Mouse (Mus musculus): Measurements from ENCODE around the gene Orai1. TPM values are rescaled to one million over a fixed set of nuclear protein-coding genes. Genes with fewer than 3 reads are reported as not detected.
"Not testable (repeated sequence)": the region's sequence is repeated elsewhere in the genome, so short reads cannot be mapped to it uniquely, and the experiment has no call there.

Gene Orai1
- polyA plus RNA-seq, 1 experiment, result 0.88 TPM

- Histone ChIP-seq H3K4me1 (ENCODE audit: control insufficient read depth) (peaks cover 26% of the 10 kb centered on the region), H3K27me3 (ENCODE audit: control insufficient read depth) (no peaks in the 10 kb centered on the region), H3K36me3 (ENCODE audit: control insufficient read depth) (no peaks in the 10 kb centered on the region), H3K9me3 (ENCODE audit: control insufficient read depth, low read length) (peaks cover 2% of the 10 kb centered on the region; the same call in 1 of the 2 replicates), H3K4me3 (replicated peaks) (peak overlapping the region; percentile 69)
- TF ChIP-seq GATA1 (IDR thresholded peaks at IDR 0.05; ENCODE audit: low read length), result no peak
- TF ChIP-seq TAL1 (IDR thresholded peaks at IDR 0.05; ENCODE audit: low read length), result no peak
Observed at GRCm38 (mm10) chr5:123057366-123058250, 42.7 kb downstream of the Orai1 start.

GRCm38 (mm10) chr5:123058251-123059102 lies 43.6 kb downstream of the Orai1 start:
- TF ChIP-seq TAL1 (IDR thresholded peaks at IDR 0.05; ENCODE audit: low read length), result no peak
- H3K9me3 ChIP-seq (ENCODE audit: control insufficient read depth, low read length), result peaks cover 2% of the 10 kb centered on the region; the same call in 1 of the 2 replicates
- no peaks in the 10 kb centered on the region for H3K36me3 ChIP-seq (ENCODE audit: control insufficient read depth)
- no peaks in the 10 kb centered on the region for H3K27me3 ChIP-seq (ENCODE audit: control insufficient read depth)
- peaks cover 26% of the 10 kb centered on the region for H3K4me1 ChIP-seq (ENCODE audit: control insufficient read depth)
- H3K4me3 ChIP-seq (replicated peaks), result peak overlapping the region; percentile 69

- H3K27me3 ChIP-seq (ENCODE audit: control insufficient read depth), result no peaks in the 10 kb centered on the region
- no peak for TF ChIP-seq TAL1 (IDR thresholded peaks at IDR 0.05; ENCODE audit: low read length)
- TF ChIP-seq GATA1 (IDR thresholded peaks at IDR 0.05; ENCODE audit: low read length), result no peak
Observed at GRCm38 (mm10) chr5:123059757-123060520, 45.1 kb downstream of the Orai1 start.

GRCm38 (mm10) chr5:123060706-123061401 lies 46.0 kb downstream of the Orai1 start:
- Histone ChIP-seq H3K4me3 (replicated peaks) (no peak overlapping the region), H3K9me3 (ENCODE audit: control insufficient read depth, low read length) (peaks cover 2% of the 10 kb centered on the region; the same call in 1 of the 2 replicates), H3K4me1 (ENCODE audit: control insufficient read depth) (peaks cover 29% of the 10 kb centered on the region), H3K27me3 (ENCODE audit: control insufficient read depth) (no peaks in the 10 kb centered on the region), H3K36me3 (ENCODE audit: control insufficient read depth) (no peaks in the 10 kb centered on the region)
- no peak for TF ChIP-seq GATA1 (IDR thresholded peaks at IDR 0.05; ENCODE audit: low read length)
- TF ChIP-seq TAL1 (IDR thresholded peaks at IDR 0.05; ENCODE audit: low read length), result no peak

More at GRCm38 (mm10) chr5:123059757-123060520, 45.1 kb downstream of the Orai1 start:
- Histone ChIP-seq H3K4me3 (replicated peaks) (no peak overlapping the region), H3K9me3 (ENCODE audit: control insufficient read depth, low read length) (peaks cover 2% of the 10 kb centered on the region; the same call in 1 of the 2 replicates), H3K36me3 (ENCODE audit: control insufficient read depth) (no peaks in the 10 kb centered on the region), H3K4me1 (ENCODE audit: control insufficient read depth) (peaks cover 29% of the 10 kb centered on the region)

- not testable (repeated sequence) for H3K4me3 ChIP-seq (replicated peaks); H3K9me3 ChIP-seq (ENCODE audit: control insufficient read depth, low read length); H3K36me3 ChIP-seq (ENCODE audit: control insufficient read depth); H3K27me3 ChIP-seq (ENCODE audit: control insufficient read depth)
- peaks cover 29% of the 10 kb centered on the region for H3K4me1 ChIP-seq (ENCODE audit: control insufficient read depth)
Observed at GRCm38 (mm10) chr5:123061402-123061749, 46.5 kb downstream of the Orai1 start.

- Histone ChIP-seq H3K9me3 (ENCODE audit: control insufficient read depth, low read length) (no peaks in the 10 kb centered on the region), H3K36me3 (ENCODE audit: control insufficient read depth) (no peaks in the 10 kb centered on the region), H3K27me3 (ENCODE audit: control insufficient read depth) (no peaks in the 10 kb centered on the region), H3K4me3 (replicated peaks) (no peak overlapping the region), H3K4me1 (ENCODE audit: control insufficient read depth) (peaks cover 29% of the 10 kb centered on the region)
- TF ChIP-seq TAL1 (IDR thresholded peaks at IDR 0.05; ENCODE audit: low read length) (no peak), GATA1 (IDR thresholded peaks at IDR 0.05; ENCODE audit: low read length) (no peak)
Observed at GRCm38 (mm10) chr5:123063141-123063540, 48.3 kb downstream of the Orai1 start.

GRCm38 (mm10) chr5:123064207-123064606 lies 49.3 kb downstream of the Orai1 start:
- H3K27me3 ChIP-seq (ENCODE audit: control insufficient read depth), result no peaks in the 10 kb centered on the region
- TF ChIP-seq TAL1 (IDR thresholded peaks at IDR 0.05; ENCODE audit: low read length) (no peak), GATA1 (IDR thresholded peaks at IDR 0.05; ENCODE audit: low read length) (no peak)
- no peaks in the 10 kb centered on the region for H3K36me3 ChIP-seq (ENCODE audit: control insufficient read depth)
- H3K4me1 ChIP-seq (ENCODE audit: control insufficient read depth), result peaks cover 26% of the 10 kb centered on the region
- H3K4me3 ChIP-seq (replicated peaks), result no peak overlapping the region
- H3K9me3 ChIP-seq (ENCODE audit: control insufficient read depth, low read length), result no peaks in the 10 kb centered on the region

- no peak overlapping the region for H3K4me3 ChIP-seq (replicated peaks)
- H3K36me3 ChIP-seq (ENCODE audit: control insufficient read depth), result no peaks in the 10 kb centered on the region
- H3K9me3 ChIP-seq (ENCODE audit: control insufficient read depth, low read length), result no peaks in the 10 kb centered on the region
- peaks cover 23% of the 10 kb centered on the region for H3K4me1 ChIP-seq (ENCODE audit: control insufficient read depth)
- no peaks in the 10 kb centered on the region for H3K27me3 ChIP-seq (ENCODE audit: control insufficient read depth)
- TF ChIP-seq GATA1 (IDR thresholded peaks at IDR 0.05; ENCODE audit: low read length), result no peak
- TF ChIP-seq TAL1 (IDR thresholded peaks at IDR 0.05; ENCODE audit: low read length), result no peak
Observed at GRCm38 (mm10) chr5:123067395-123067995, 52.6 kb downstream of the Orai1 start.

Measured in erythroblast, embryonic 14.5 days (primary cell).